Mouse (Mus musculus) hindbrain, embryonic 11.5 days (tissue): ENCODE results near the gene Myf6. TPM values are rescaled to one million over a fixed set of nuclear protein-coding genes. Genes with fewer than 3 reads are reported as not detected.

ENCODE experiments used
- ATAC-seq: fragments of 200-750 bp; cut with Nextera tagmentation; 2 replicates; pipeline ENCODE4 v1.8.0; 2017; ENCODE audit warnings: mild to moderate bottlenecking, moderate TSS enrichment, moderate library complexity; ENCODE audit not compliant: low FRiP score
- DNase-seq: peaks from one replicate; pipeline ENCODE4 v3.0.0-alpha.2; 2015; ENCODE audit warnings: low spot score
- H3K27ac ChIP-seq: fragments of 300-500 bp; sonication (generic); 2 replicates; pipeline ENCODE4 v1.5.1; 2014; ENCODE audit warnings: mild to moderate bottlenecking, low read depth, low read length
- H3K27me3 ChIP-seq: fragments of 300-500 bp; sonication (generic); 2 replicates; pipeline ENCODE4 v1.6.1; 2014; ENCODE audit warnings: mild to moderate bottlenecking, low read length, moderate library complexity, mixed read lengths; ENCODE audit not compliant: control insufficient read depth, insufficient read depth
- H3K36me3 ChIP-seq: fragments of 300-500 bp; sonication (generic); 2 replicates; pipeline ENCODE4 v1.6.1; 2014; ENCODE audit warnings: mild to moderate bottlenecking, low read length, moderate library complexity, mixed read lengths; ENCODE audit not compliant: control insufficient read depth, insufficient read depth
- H3K4me1 ChIP-seq: fragments of 300-500 bp; sonication (generic); replicated peaks from 2 replicates; pipeline ENCODE4 v1.6.1; 2014; ENCODE audit warnings: low read length, mixed read lengths; ENCODE audit not compliant: control insufficient read depth, insufficient read depth
- H3K4me2 ChIP-seq: fragments of 300-500 bp; sonication (generic); replicated peaks from 2 replicates; pipeline ENCODE4 v1.6.1; 2014; ENCODE audit warnings: mild to moderate bottlenecking, low read depth, low read length
- H3K4me3 ChIP-seq: fragments of 300-500 bp; sonication (generic); 2 replicates; pipeline ENCODE4 v1.5.1; 2014; ENCODE audit warnings: low read depth, low read length
- H3K9ac ChIP-seq: fragments of 300-500 bp; sonication (generic); 2 replicates; pipeline ENCODE4 v1.6.1; 2014; ENCODE audit warnings: low read depth, low read length
- H3K9me3 ChIP-seq: fragments of 300-500 bp; sonication (generic); 2 replicates; pipeline ENCODE4 v1.6.1; 2016; ENCODE audit warnings: low read length; ENCODE audit not compliant: control insufficient read depth
- WGBS: fragments of 180-500 bp; shearing (Covaris S2); extraction: QIAGEN DNeasy Blood & Tissue Kit; methylation state at CpG from one replicate; pipeline ENCODE4 v1.1.7; 2014; 5-methylcytosine and 5-hydroxymethylcytosine counted together
- polyA plus RNA-seq: library from polyadenylated mRNA; unstranded; fragments of >200 nt; fragmentation: Nextera tagmentation; extraction: Ambion mirVana; gene quantifications from 2 replicates; pipeline ENCODE4 v1.2.1, GENCODE M21; 2014

Gene Myf6
- polyA plus RNA-seq, 1 experiment from 2014 or later: not detected

DNA sequence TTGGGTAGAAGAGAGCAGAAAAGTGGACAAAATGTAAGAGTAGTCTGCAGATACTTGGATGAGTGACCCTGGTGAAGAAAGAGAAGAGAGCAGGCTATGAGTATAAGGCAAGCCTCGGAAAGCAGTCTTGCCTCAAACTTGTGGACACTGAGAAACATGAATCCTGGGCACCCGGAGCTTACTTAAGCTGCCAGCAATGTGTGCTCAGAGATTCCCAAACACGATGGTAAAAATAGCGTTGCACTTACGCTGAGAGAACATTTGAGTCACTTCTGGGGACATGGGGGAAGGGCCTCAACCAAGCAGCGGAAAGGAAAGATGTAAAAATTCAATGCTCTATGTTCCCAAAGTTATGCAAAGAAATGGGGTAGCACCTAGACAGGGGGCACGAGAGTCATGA is 5.1 kb upstream of the Myf6 start:
- ATAC-seq (no peak), DNase-seq (no peak)
- no peak overlapping the region for H3K27ac ChIP-seq
- H3K27me3 ChIP-seq: no peaks in the 10 kb centered on the region
- H3K36me3 ChIP-seq: no peaks in the 10 kb centered on the region
- H3K9ac ChIP-seq: no peak overlapping the region
- H3K4me1 ChIP-seq: no peaks in the 10 kb centered on the region
- WGBS: 90% methylated on average over 7 of the region's 7 CpGs
- H3K4me3 ChIP-seq: no peak overlapping the region
- H3K9me3 ChIP-seq: no peaks in the 10 kb centered on the region
- H3K4me2 ChIP-seq: no peak overlapping the region

DNA sequence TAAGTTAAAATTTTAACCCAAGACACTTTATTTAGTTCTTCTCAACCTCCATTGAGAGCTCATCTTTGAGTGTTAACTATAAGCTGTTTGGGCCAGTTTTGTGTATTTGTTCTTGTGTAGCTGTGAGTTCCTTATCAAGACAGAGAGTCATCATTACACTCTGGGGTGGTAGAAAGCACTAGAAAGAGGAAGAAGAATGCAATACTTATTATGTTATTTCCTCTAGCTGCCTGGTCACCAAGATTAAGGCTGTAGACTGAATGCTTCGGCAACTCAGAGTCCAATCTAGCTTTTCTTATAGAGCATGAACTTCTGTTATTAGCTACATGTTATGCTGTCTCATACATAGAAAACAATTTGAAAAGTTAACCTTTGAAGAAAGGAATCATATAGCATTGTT is 1.9 kb upstream of the Myf6 start:
- Histone ChIP-seq H3K27ac (no peak overlapping the region), H3K4me1 (no peaks in the 10 kb centered on the region), H3K27me3 (no peaks in the 10 kb centered on the region), H3K9me3 (no peaks in the 10 kb centered on the region), H3K36me3 (no peaks in the 10 kb centered on the region), H3K4me3 (no peak overlapping the region), H3K9ac (no peak overlapping the region), H3K4me2 (no peak overlapping the region)
- 97% methylated on average over 1 of the region's 1 CpGs for WGBS
- DNase-seq (no peak), ATAC-seq (no peak)

DNA sequence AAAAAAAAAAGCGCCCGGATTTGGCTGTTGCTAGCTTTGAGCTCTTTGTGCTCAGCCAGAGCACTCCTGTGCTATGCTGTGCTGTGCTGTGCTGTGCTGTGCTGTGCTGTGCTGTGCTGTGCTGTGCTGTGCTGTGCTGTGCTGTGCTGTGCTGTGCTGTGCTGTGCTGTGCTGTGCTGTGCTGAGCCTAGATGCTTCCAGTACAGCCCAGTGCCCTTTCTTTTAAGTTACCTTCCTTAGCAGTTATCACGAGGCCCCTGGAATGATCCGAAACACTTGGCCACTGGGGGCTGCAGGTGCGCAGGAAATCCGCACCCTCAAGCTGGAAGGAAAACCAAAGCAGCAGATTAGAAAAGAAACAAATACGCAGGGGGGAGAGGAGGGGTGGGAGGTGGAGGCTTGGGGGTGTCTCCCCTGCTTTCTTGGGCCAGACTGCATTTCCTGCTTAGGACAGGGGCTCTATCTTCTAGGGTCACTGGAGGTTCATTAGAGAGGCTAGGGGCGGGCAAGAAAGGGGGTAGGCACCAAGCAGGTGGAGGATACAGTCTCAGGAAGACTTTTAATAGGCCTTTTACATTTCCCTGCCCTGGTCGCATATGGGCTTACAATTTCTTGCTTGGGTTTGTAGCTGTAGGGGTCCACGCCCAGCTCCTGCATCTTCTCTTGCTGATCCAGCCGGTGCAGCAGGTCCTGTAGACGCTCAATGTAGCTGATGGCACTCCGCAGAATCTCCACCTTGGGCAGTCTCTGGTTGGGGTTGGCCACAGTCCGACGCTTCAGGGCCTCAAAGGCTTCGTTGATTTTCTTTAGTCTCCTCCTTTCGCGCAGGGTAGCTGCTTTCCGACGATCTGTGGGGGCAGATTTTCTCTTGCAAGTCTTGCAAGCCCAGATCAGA is 710 bp downstream of the Myf6 start:
- ATAC-seq: peak; percentile 62
- WGBS: 42% methylated on average over 20 of the region's 20 CpGs
- no peak for DNase-seq
- H3K4me3 ChIP-seq: 0 out of 2 replicates have a peak overlapping the region, but pooled peaks have one; percentile 1
- H3K4me1 ChIP-seq: no peaks in the 10 kb centered on the region
- no peak overlapping the region for H3K27ac ChIP-seq
- H3K27me3 ChIP-seq: no peaks in the 10 kb centered on the region
- no peak overlapping the region for H3K9ac ChIP-seq
- H3K4me2 ChIP-seq: no peak overlapping the region; the same call in 1 of the 2 replicates
- H3K36me3 ChIP-seq: no peaks in the 10 kb centered on the region
- no peaks in the 10 kb centered on the region for H3K9me3 ChIP-seq

DNA sequence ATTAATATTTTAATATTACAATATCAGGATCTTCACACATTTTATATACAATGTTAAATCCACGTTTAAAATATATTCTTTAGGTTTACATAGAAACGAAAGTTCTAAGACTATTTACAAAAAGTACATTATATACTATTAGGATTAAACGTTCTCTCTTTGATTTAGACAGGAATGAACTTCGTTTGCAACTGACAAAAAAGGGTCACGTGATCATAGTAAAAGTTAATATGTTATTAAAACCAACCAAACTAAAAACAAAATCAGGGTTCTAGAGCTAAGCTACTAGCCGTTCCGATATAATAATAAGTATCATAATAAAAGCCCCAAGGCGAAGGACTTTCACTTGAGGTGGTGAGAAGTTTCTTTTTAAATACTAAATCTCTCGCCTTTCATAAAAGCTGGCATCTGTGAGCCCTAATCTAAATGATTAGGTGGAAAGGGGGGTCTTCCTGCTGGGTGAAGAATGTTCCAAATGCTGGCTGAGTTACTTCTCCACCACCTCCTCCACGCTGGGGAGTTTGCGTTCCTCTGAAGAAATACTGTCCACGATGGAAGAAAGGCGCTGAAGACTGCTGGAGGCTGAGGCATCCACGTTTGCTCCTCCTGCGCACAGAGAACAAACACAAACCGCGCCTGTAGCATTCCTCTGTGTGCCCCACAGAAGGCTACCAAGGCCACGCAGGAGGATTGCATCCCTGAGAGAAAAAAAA is 1.5 kb downstream of the Myf6 start:
- DNase-seq: peak; percentile 39
- Histone ChIP-seq H3K36me3 (no peaks in the 10 kb centered on the region), H3K27me3 (no peaks in the 10 kb centered on the region), H3K9ac (no peak overlapping the region), H3K4me1 (no peaks in the 10 kb centered on the region), H3K27ac (no peak overlapping the region), H3K9me3 (no peaks in the 10 kb centered on the region), H3K4me2 (peak overlapping the region; percentile 11; the same call in 1 of the 2 replicates), H3K4me3 (0 out of 2 replicates have a peak overlapping the region, but pooled peaks have one; percentile 1)
- peak; percentile 63 for ATAC-seq
- 48% methylated on average over 18 of the region's 18 CpGs for WGBS

DNA sequence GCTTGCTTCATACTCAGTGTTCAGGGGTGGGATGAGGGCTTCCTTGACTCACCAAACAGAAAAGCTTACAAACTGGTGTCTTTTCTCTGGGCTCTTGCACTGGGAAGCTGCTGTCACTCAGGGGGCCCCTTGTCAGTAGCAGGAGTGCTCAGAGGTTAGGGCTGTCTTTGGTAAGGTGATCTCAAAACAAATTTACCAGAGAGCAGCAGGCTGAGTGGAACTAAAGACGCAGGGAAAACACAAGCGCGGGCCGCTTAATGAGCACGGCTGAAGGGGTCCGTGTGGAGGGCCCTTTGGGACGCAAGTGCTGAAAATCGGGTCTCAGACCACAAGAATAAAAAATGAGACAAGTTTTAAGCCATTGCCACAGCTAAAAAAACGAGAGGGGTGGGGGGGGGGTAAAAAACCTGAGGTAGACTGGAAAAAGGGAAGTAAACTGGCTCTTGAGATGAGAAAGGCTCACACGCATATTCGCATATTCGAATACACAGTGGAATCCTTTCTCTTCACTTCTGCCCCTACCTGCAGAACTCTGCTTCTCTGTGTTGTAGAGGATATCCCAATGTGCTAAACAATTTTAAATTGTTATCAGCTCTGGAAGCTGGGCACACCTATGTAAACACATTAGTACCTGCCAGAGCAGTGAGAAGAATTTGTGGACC is 5.8 kb downstream of the Myf6 start:
- no peaks in the 10 kb centered on the region for H3K27me3 ChIP-seq
- H3K9ac ChIP-seq: no peak overlapping the region
- WGBS: 32% methylated on average over 12 of the region's 12 CpGs
- DNase-seq (no peak), ATAC-seq (no peak; the same call in 1 of the 2 replicates)
- no peak overlapping the region for H3K27ac ChIP-seq
- H3K36me3 ChIP-seq: no peaks in the 10 kb centered on the region
- no peaks in the 10 kb centered on the region for H3K4me1 ChIP-seq
- no peak overlapping the region for H3K4me3 ChIP-seq
- H3K9me3 ChIP-seq: no peaks in the 10 kb centered on the region
- no peak overlapping the region for H3K4me2 ChIP-seq

DNA sequence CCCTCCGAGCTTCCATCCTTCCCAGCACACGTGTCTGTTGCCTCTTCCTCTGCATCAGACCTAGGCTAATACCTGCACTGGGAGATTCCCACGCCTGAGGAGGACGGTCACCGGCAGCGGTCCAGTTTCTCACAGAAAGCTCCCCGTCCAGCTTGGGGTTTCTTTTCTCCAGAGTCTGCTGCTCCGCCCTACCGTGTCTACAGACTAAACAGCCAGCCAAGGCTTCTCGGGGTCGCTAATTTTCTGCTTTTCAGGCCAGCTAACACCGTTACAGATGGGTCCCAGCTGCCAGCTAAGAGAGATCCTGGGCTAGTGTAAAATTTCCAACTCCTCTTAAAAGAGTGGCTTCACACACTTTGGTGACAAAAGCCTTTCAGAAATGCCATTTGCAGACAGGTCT is 7.8 kb downstream of the Myf6 start:
- H3K36me3 ChIP-seq: no peaks in the 10 kb centered on the region
- no peak overlapping the region for H3K27ac ChIP-seq
- ATAC-seq (no peak), DNase-seq (no peak)
- H3K4me3 ChIP-seq: no peak overlapping the region
- H3K9ac ChIP-seq: no peak overlapping the region
- no peaks in the 10 kb centered on the region for H3K4me1 ChIP-seq
- no peaks in the 10 kb centered on the region for H3K27me3 ChIP-seq
- WGBS: 64% methylated on average over 12 of the region's 12 CpGs
- H3K4me2 ChIP-seq: no peak overlapping the region
- H3K9me3 ChIP-seq: no peaks in the 10 kb centered on the region

DNA sequence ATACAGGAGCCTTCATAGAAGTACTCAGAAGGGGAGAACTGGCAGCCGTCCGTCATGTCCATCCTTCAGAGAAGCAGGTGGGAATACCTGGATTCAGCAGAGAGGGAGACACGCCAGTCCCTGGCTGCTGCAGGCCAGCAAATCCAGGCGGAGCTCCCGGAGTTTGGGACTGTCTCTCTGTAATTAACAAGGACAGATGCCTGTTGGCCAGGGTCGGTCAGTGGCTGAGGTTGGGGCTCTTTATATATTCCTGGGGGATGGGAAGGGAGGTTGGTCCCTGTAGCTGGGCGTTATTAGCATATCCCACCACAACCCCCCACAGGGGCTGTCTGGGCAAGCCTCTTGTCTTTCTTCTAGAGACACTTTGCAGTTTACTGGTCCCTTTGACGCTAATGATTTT is 8.7 kb downstream of the Myf6 start, which contains the start of gene Myf5:
Gene Myf5 (minus strand): TSS at position 265 of the 400 bp plus-strand sequence.
- H3K36me3 ChIP-seq: no peaks in the 10 kb centered on the region
- H3K27me3 ChIP-seq: no peaks in the 10 kb centered on the region
- 70% methylated on average over 8 of the region's 8 CpGs for WGBS
- no peaks in the 10 kb centered on the region for H3K4me1 ChIP-seq
- H3K4me3 ChIP-seq: no peak within 1 kb of the TSS
- ATAC-seq: no peak
- no peak within 1 kb of the TSS for H3K9ac ChIP-seq
- no peak for DNase-seq
- no peak within 1 kb of the TSS for H3K27ac ChIP-seq
- H3K4me2 ChIP-seq: no peak within 1 kb of the TSS
- H3K9me3 ChIP-seq: no peaks in the 10 kb centered on the region

DNA sequence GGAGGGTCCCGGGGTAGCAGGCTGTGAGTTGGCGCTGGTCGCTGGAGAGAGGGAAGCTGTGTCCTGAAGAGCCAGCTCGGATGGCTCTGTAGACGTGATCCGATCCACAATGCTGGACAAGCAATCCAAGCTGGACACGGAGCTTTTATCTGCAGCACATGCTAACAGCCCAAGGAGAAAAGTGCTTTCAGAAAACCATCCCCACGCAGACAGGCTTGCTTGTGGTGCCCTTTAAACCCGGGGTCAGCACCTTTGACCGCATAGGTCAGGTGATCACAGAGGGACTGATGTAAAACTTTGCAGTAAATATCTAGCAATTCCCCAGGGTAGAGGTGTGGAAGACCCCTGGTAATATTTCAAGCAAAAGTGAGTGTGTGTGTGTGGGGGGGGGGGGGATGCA is 10.5 kb downstream of the Myf6 start:
- Histone ChIP-seq H3K4me1 (no peaks in the 10 kb centered on the region), H3K36me3 (no peaks in the 10 kb centered on the region), H3K27me3 (no peaks in the 10 kb centered on the region), H3K4me3 (no peak overlapping the region), H3K27ac (no peak overlapping the region), H3K9ac (no peak overlapping the region), H3K9me3 (no peaks in the 10 kb centered on the region), H3K4me2 (no peak overlapping the region)
- no peak for DNase-seq
- 57% methylated on average over 10 of the region's 10 CpGs for WGBS
- no peak; the same call in 1 of the 2 replicates for ATAC-seq
